Mouse (Mus musculus): ENCODE measurements around the gene Tjp2. TPM values are rescaled to one million over a fixed set of nuclear protein-coding genes. Genes with fewer than 3 reads are reported as not detected.

The Tjp2 gene
- total RNA-seq, 1 experiment from 2014 or later: 2.8 TPM

DNA sequence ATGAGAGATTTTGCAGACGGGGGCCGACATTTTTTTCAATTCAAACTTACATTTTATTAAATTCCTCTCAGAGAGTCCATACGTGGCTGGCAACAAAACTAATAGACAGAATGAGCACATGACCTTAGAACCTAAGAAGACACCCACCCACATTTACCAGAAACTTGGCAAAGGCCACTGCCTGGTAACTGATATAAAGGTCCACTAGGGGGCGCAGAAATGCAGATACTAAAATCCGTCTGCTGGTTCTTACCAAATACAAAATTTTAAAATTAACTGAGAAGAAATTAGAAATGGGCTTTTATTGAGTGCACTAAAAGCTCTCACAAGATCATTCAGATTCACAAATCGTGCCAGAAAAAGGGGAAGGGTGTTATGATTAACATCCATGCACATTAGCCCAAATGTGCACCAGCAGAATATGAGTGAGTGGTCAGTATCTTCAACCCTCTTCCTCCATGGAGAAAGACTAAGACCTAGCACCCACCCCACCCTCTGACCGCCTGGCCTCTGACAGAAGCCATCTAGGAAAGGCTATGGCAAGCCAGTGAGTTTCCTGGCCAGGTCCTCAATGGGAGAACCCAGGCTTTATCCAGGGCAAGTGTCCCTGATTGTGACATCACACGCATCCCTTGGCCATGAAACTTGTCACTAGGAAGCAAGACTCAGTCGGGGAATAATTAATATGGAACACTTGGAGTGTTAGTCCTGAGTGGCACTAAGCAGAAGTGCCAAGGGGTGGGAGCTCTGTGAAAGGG lies 71.4 kb downstream of the Tjp2 start:
- no peak for ATAC-seq (ENCODE audit: extremely low read depth, insufficient number of reproducible peaks, low FRiP score, poor library complexity, severe bottlenecking)

GRCm38 (mm10) chr19:24144009-24144408 lies 80.8 kb downstream of the Tjp2 start:
- ATAC-seq (ENCODE audit: extremely low read depth, insufficient number of reproducible peaks, low FRiP score, poor library complexity, severe bottlenecking): no peak

GRCm38 (mm10) chr19:24142621-24143061 lies 82.2 kb downstream of the Tjp2 start:
- no peak for ATAC-seq (ENCODE audit: extremely low read depth, insufficient number of reproducible peaks, low FRiP score, poor library complexity, severe bottlenecking)

DNA sequence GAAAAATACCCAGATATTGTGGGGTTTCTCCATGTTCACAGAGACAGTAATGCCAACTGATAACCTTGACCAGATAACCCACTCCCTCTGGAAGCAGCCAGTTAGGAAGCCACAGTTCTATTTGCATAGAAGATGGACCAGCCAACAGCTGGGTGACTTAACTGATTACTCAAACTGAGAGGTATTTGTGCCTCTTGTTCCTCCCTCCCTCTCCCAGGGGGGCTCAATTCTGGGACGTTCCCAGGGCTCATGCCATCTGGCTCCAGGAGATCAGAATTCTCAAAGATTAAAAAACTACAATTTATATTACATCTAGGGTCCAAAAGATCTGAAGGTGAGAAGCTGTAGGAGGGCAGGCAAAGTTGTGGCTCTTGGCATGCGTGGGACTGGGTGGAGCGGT lies 84.5 kb downstream of the Tjp2 start:
- no peak for ATAC-seq (ENCODE audit: extremely low read depth, insufficient number of reproducible peaks, low FRiP score, poor library complexity, severe bottlenecking)

DNA sequence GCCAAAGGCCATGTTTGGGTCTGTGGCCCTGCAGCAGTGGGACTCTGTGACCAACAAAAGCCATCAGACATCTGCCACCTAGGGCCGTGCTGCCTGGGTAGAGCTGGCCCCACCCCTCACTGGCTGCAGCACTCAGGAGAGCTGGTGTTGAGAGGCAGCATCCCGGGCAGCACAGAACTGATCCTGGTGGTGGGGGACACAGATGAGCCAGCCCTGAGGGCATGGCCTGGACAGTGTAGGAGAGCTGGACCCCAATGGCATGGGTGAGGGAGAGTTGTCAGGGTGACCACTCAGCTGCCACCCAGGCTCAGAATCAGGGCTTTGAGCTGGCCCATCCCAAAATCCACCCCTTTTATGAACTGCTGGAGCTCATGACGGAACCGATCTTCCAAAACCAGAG lies 87.4 kb downstream of the Tjp2 start:
- ATAC-seq (ENCODE audit: extremely low read depth, insufficient number of reproducible peaks, low FRiP score, poor library complexity, severe bottlenecking): no peak

DNA sequence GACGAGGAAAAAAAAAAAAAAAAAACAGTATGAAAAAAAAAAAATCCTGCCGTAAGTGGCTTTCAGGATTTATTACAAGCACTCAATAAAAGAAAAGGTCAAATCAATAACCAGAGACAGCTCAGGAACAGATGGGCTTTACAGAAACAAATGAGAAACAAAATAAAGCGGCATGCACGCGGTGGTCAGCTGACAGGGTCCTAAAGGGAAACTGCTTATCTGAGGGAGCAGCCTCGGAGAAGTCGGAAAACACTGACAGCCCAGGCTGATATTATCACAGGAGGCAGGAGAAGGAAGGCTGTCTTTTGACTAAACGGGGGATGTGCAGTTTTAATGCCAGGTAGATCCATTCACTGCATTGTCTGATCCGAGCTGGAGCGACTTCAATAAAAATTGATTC lies 89.8 kb downstream of the Tjp2 start:
- no peak for ATAC-seq (ENCODE audit: extremely low read depth, insufficient number of reproducible peaks, low FRiP score, poor library complexity, severe bottlenecking)

- no peak for ATAC-seq (ENCODE audit: extremely low read depth, insufficient number of reproducible peaks, low FRiP score, poor library complexity, severe bottlenecking)
These were observed 90.5 kb downstream of the Tjp2 start for GRCm38 (mm10) chr19:24134144-24134911.

GRCm38 (mm10) chr19:24123534-24124290 lies 101.1 kb downstream of the Tjp2 start:
- no peak for ATAC-seq (ENCODE audit: extremely low read depth, insufficient number of reproducible peaks, low FRiP score, poor library complexity, severe bottlenecking)

- ATAC-seq (ENCODE audit: extremely low read depth, insufficient number of reproducible peaks, low FRiP score, poor library complexity, severe bottlenecking): no peak
These were observed 101.7 kb downstream of the Tjp2 start for GRCm38 (mm10) chr19:24123087-24123486.

DNA sequence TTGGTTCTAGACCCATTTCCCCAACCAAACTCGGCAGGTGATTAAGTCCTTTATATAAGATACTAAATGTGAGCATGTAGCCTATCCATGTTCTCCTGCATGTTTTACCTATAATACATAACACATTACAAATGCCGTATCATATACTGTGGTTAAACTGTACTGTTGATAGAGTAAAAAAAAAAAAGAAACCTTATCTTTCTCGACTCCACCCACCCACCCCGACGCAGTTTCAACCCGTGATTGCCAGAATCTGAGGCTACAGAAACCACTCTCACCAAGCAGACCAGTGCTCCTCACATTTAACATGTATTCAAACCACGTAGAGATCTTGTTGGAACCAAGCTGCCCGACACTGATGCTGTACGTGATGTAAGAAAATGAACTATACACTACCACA lies 102.2 kb downstream of the Tjp2 start:
- no peak for ATAC-seq (ENCODE audit: extremely low read depth, insufficient number of reproducible peaks, low FRiP score, poor library complexity, severe bottlenecking)

DNA sequence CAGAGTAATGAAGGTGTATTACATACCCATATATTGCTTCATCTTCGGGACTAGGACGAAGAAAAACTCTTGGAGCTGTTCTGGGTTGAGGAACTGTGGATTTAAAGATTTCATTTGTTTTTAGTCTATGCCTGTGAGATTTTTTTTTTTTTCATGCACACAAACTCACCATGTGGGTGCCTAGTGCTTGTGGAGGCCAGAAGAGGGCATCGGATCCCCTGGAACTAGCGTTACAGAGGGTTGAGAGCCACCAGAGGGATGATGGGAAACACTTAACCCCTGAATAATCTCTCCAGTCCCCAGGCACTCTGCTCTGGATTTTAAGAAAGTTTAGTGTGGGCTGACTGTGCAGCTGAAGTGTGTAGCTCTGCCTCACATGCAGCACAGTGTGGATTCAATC lies 104.0 kb downstream of the Tjp2 start:
- ATAC-seq (ENCODE audit: extremely low read depth, insufficient number of reproducible peaks, low FRiP score, poor library complexity, severe bottlenecking): no peak

- no peak for ATAC-seq (ENCODE audit: extremely low read depth, insufficient number of reproducible peaks, low FRiP score, poor library complexity, severe bottlenecking)
These were observed 106.1 kb downstream of the Tjp2 start for GRCm38 (mm10) chr19:24118775-24119174.

DNA sequence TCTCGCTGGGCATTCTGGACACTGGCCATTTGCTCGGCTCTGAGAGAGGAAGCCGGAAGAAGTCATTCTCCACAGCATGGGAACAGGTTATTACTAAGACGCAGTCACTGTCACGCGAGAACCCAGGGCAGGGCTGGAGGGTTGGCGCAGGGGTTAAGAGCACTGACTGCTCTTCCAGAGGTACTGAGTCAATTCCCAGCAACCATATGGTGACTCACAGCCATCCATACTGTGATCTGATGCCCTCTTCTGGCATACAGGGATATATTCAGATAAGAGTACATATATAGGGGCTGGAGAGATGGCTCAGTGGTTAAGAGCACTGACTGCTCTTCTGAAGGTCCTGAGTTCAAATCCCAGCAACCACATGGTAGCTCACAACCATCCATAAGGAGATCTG lies 113.2 kb downstream of the Tjp2 start:
- ATAC-seq (ENCODE audit: extremely low read depth, insufficient number of reproducible peaks, low FRiP score, poor library complexity, severe bottlenecking): no peak

DNA sequence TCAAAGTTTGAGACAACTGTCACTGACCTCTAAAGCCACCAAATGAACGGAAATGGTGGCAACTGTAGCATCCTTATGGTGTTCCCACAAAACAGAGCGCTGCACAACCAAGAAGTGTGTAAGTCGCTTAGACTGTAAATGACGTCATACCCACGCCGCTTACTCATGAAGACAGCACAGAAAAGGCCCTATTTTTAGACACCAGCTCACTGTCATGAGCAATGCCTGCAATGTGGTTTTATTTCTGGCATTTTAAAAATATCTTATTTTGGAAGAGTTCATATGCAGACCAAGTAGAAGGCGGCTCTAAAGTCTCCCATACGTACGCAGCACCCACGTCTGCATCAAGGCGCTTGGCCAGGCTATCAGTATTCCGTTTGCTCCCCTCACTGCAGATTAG lies 117.1 kb downstream of the Tjp2 start:
- ATAC-seq (ENCODE audit: extremely low read depth, insufficient number of reproducible peaks, low FRiP score, poor library complexity, severe bottlenecking): no peak

DNA sequence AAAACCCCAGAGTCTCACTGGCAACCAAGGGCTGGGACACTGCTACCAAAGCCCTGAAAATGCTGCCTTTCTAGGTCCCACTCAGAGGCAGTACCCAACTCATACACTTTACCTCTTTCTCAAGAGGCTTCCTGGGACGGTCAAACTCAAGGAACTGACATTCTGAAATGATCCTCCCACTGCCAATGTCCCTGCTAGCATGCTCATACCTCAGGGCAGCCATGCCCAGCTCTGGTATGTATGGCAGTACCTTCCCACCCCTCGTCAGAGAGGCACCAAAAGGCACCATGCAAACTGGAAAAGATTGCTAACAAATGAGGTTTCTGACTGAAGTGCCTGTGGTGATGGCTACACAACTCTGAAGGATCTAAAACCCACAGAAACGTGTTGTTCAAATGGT lies 121.0 kb downstream of the Tjp2 start:
- no peak for ATAC-seq (ENCODE audit: extremely low read depth, insufficient number of reproducible peaks, low FRiP score, poor library complexity, severe bottlenecking)

GRCm38 (mm10) chr19:24102562-24103126 lies 122.2 kb downstream of the Tjp2 start:
- ATAC-seq (ENCODE audit: extremely low read depth, insufficient number of reproducible peaks, low FRiP score, poor library complexity, severe bottlenecking): no peak

DNA sequence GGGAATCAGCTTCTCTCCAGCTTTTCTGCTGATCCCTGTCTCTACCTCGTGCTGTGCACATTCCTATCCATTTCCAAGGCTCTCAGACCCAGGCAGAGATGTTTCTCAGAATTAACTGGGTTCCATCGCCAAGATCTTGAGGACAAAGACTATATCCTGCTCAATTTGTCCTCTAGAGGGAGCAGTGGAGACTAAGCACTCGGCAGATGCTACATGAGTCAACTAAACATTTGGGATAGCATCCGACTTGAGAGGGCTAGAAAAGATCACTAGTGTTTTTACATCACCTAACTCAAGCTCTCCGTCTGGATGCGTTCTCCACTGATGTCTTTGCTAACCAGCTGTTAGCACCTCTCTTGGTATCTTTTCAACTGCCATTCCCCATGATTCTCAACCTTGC lies 123.6 kb downstream of the Tjp2 start:
- no peak for ATAC-seq (ENCODE audit: extremely low read depth, insufficient number of reproducible peaks, low FRiP score, poor library complexity, severe bottlenecking)

- no peak for ATAC-seq (ENCODE audit: extremely low read depth, insufficient number of reproducible peaks, low FRiP score, poor library complexity, severe bottlenecking)
These were observed 126.1 kb downstream of the Tjp2 start for GRCm38 (mm10) chr19:24098691-24099090.

DNA sequence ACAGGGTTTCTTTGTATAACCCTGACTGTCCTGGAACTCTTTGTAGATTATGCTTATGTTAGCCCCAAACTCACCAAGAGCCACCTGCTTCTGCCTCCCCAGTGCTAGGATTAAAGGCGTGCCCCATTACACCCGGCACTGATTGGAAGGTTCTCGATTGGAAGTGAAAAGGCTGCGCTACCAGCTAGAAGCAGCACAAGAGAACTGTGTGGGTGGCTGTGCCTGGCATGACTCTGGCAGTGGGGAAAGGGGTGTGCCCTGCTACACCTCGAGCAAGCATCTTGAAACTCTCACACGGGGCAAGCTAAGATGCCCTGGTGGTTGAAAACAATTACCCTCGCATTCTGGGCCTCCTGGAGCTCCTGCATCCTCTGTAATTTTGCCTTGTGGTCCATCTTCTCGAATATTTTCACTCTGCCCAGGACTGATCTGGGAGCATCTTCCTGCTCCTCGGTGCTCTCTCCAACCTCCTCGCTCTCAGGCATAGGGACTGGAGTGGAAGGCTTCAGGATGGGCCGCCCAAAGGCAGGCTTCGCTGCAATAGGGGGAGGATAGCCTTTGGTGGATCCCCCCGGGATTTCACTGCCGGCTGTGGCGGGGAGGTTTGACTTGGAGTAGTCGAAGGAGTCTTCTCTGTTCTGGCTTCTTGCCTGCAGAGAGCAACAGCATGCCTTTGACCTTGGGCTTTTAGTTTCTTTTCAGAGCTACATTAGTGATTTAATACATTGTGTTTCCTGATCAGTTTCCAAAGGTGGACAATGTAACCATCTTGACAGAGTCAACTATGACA lies 127.0 kb downstream of the Tjp2 start:
- no peak for ATAC-seq (ENCODE audit: extremely low read depth, insufficient number of reproducible peaks, low FRiP score, poor library complexity, severe bottlenecking)

Data from neutrophil, adult 5-6 weeks (primary cell).